Mouse (Mus musculus) MEL (cell line): ENCODE measurements around the gene Ankmy2. TPM values are rescaled to one million over a fixed set of nuclear protein-coding genes. Genes with fewer than 3 reads are reported as not detected.

ENCODE experiments used
- DNase-seq: peaks from one replicate; pipeline ENCODE4 v3.0.0; 2011; ENCODE audit warnings: low read depth, low spot score
- H3K27ac ChIP-seq: 2 replicates; pipeline ENCODE4 v1.5.1; 2012; ENCODE audit warnings: low read depth, mild to moderate bottlenecking, control low read depth, low read length, moderate library complexity; ENCODE audit not compliant: control insufficient read depth
- H3K27me3 ChIP-seq, 2 experiments: fragments of 150-350 bp in 1 of 2; sonication (generic) in 1 of 2; 2 replicates each; pipeline ENCODE4 v1.6.1; 2012; ENCODE audit warnings: low read length in 2 of 2, mild to moderate bottlenecking in 2 of 2, improper control_type of control experiment in 1 of 2, moderate library complexity in 1 of 2; ENCODE audit not compliant: insufficient read depth in 2 of 2, control insufficient read depth in 1 of 2
- H3K36me3 ChIP-seq, 2 experiments: 2 replicates each; pipeline ENCODE4 v1.6.1; 2012 to 2014; ENCODE audit warnings: low read length in 2 of 2, improper control_type of control experiment in 1 of 2, inconsistent platforms in 1 of 2, mild to moderate bottlenecking in 1 of 2; ENCODE audit not compliant: insufficient read depth in 2 of 2, control insufficient read depth in 1 of 2
- H3K4me1 ChIP-seq, 2 experiments: fragments of 150-350 bp in 1 of 2; sonication (generic) in 1 of 2; 2 replicates each; pipeline ENCODE4 v1.6.1; 2012; ENCODE audit warnings: low read length in 2 of 2, improper control_type of control experiment in 1 of 2, mild to moderate bottlenecking in 1 of 2; ENCODE audit not compliant: insufficient read depth in 2 of 2, control insufficient read depth in 1 of 2
- H3K4me3 ChIP-seq, 2 experiments: fragments of 150-350 bp in 1 of 2; sonication (generic) in 1 of 2; 2 replicates each; pipeline ENCODE4 v1.5.1; 2012; ENCODE audit warnings: low read depth in 2 of 2, low read length in 2 of 2, mild to moderate bottlenecking in 2 of 2, moderate library complexity in 2 of 2, control low read depth in 1 of 2, improper control_type of control experiment in 1 of 2; ENCODE audit not compliant: control insufficient read depth in 1 of 2, insufficient read depth in 1 of 2
- H3K79me2 ChIP-seq: 2 replicates; pipeline ENCODE4 v1.6.1; 2012; ENCODE audit warnings: mild to moderate bottlenecking, low read length, moderate library complexity; ENCODE audit not compliant: control insufficient read depth, poor library complexity, insufficient read depth
- H3K9ac ChIP-seq: 2 replicates; pipeline ENCODE4 v1.6.1; 2012; ENCODE audit warnings: low read depth, mild to moderate bottlenecking, control low read depth, low read length, moderate library complexity; ENCODE audit not compliant: control insufficient read depth, poor library complexity, severe bottlenecking
- H3K9me3 ChIP-seq: fragments of 150-350 bp; sonication (generic); replicated peaks from 2 replicates; pipeline ENCODE4 v1.6.1; 2012; ENCODE audit warnings: mild to moderate bottlenecking, low read length, improper control_type of control experiment, moderate library complexity; ENCODE audit not compliant: insufficient read depth
- BHLHE40 ChIP-seq: IDR thresholded peaks from 2 replicates; pipeline ENCODE4 v1.6.1; 2012; ENCODE audit warnings: low read depth, mild to moderate bottlenecking, inconsistent platforms, low read length, improper control_type of control experiment, borderline replicate concordance
- CHD2 ChIP-seq: IDR thresholded peaks from 2 replicates; pipeline ENCODE4 v1.6.1; 2011; ENCODE audit warnings: low read length, improper control_type of control experiment
- CTCF ChIP-seq, 3 experiments: IDR thresholded peaks in 2 of 3; conservative IDR thresholded peaks in 1 of 3; 2 replicates each; pipeline ENCODE4 v1.5.1; 2011 to 2012; ENCODE audit warnings: low read length in 3 of 3, low read depth in 2 of 3, mild to moderate bottlenecking in 2 of 3, improper control_type of control experiment in 1 of 3, inconsistent platforms in 1 of 3, mixed read lengths in 1 of 3, moderate library complexity in 1 of 3; ENCODE audit not compliant: control insufficient read depth in 1 of 3, insufficient read depth in 1 of 3, poor library complexity in 1 of 3, severe bottlenecking in 1 of 3
- ELF1 ChIP-seq: IDR thresholded peaks from 2 replicates; pipeline ENCODE4 v1.6.1; 2014; ENCODE audit warnings: low read depth, mild to moderate bottlenecking, inconsistent platforms, low read length, improper control_type of control experiment, moderate library complexity
- EP300 ChIP-seq, 2 experiments: IDR thresholded peaks; 2 replicates each; pipeline ENCODE4 v1.6.1; 2011; ENCODE audit warnings: improper control_type of control experiment in 2 of 2, low read length in 2 of 2, low read depth in 1 of 2, mild to moderate bottlenecking in 1 of 2
- ETS1 ChIP-seq: IDR thresholded peaks from 2 replicates; pipeline ENCODE4 v1.6.1; 2012; ENCODE audit warnings: low read depth, mild to moderate bottlenecking, inconsistent platforms, low read length, improper control_type of control experiment, moderate library complexity
- GABPA ChIP-seq: IDR thresholded peaks from 2 replicates; pipeline ENCODE4 v1.6.1; 2012; ENCODE audit warnings: low read depth, mild to moderate bottlenecking, inconsistent platforms, low read length, improper control_type of control experiment, moderate library complexity
- GATA1 ChIP-seq: IDR thresholded peaks from 2 replicates; pipeline ENCODE4 v1.6.1; 2011; ENCODE audit warnings: low read depth, low read length, improper control_type of control experiment
- HCFC1 ChIP-seq: IDR thresholded peaks from 2 replicates; pipeline ENCODE4 v1.6.1; 2012; ENCODE audit warnings: low read depth, mild to moderate bottlenecking, inconsistent platforms, low read length, improper control_type of control experiment, moderate library complexity
- MAFK ChIP-seq: IDR thresholded peaks from 2 replicates; pipeline ENCODE4 v1.6.1; 2011; ENCODE audit warnings: low read depth, mild to moderate bottlenecking, low read length, improper control_type of control experiment, borderline replicate concordance
- MAX ChIP-seq: IDR thresholded peaks from 2 replicates; pipeline ENCODE4 v1.6.1; 2011; ENCODE audit warnings: low read length, improper control_type of control experiment
- MAZ ChIP-seq: IDR thresholded peaks from 2 replicates; pipeline ENCODE4 v1.6.1; 2012; ENCODE audit warnings: low read depth, mild to moderate bottlenecking, inconsistent platforms, low read length, improper control_type of control experiment
- MEF2A ChIP-seq: IDR thresholded peaks from 2 replicates; pipeline ENCODE4 v1.6.1; 2014; ENCODE audit warnings: low read depth, mild to moderate bottlenecking, inconsistent platforms, low read length, improper control_type of control experiment; ENCODE audit not compliant: poor library complexity, insufficient replicate concordance, severe bottlenecking; ENCODE audit errors: extremely low read depth
- MXI1 ChIP-seq: IDR thresholded peaks from 2 replicates; pipeline ENCODE4 v1.6.1; 2011; ENCODE audit warnings: mild to moderate bottlenecking, low read depth, low read length, improper control_type of control experiment
- MYB ChIP-seq: IDR thresholded peaks from 2 replicates; pipeline ENCODE4 v1.6.1; 2011; ENCODE audit warnings: mild to moderate bottlenecking, low read depth, low read length, improper control_type of control experiment
- MYC ChIP-seq: IDR thresholded peaks from 2 replicates; pipeline ENCODE4 v1.6.1; 2011; ENCODE audit warnings: low read depth, mild to moderate bottlenecking, low read length, improper control_type of control experiment, moderate library complexity
- NELFE ChIP-seq: IDR thresholded peaks from 2 replicates; pipeline ENCODE4 v1.6.1; 2011; ENCODE audit warnings: low read depth, low read length, improper control_type of control experiment
- NRF1 ChIP-seq: IDR thresholded peaks from 2 replicates; pipeline ENCODE4 v1.6.1; 2014; ENCODE audit warnings: low read depth, mild to moderate bottlenecking, inconsistent platforms, low read length, improper control_type of control experiment, moderate library complexity; ENCODE audit not compliant: poor library complexity, insufficient read depth, severe bottlenecking
- POLR2A ChIP-seq, 2 experiments: IDR thresholded peaks; 2 replicates each; pipeline ENCODE4 v1.6.1; 2011 to 2012; ENCODE audit warnings: low read length in 2 of 2, mild to moderate bottlenecking in 2 of 2, control low read depth in 1 of 2, improper control_type of control experiment in 1 of 2, low read depth in 1 of 2, moderate library complexity in 1 of 2; ENCODE audit not compliant: control insufficient read depth in 1 of 2, insufficient read depth in 1 of 2, poor library complexity in 1 of 2
- RAD21 ChIP-seq: IDR thresholded peaks from 2 replicates; pipeline ENCODE4 v1.6.1; 2011; ENCODE audit warnings: mild to moderate bottlenecking, low read depth, low read length, improper control_type of control experiment
- RCOR1 ChIP-seq: IDR thresholded peaks from 2 replicates; pipeline ENCODE4 v1.6.1; 2012; ENCODE audit warnings: low read depth, mild to moderate bottlenecking, inconsistent platforms, low read length, improper control_type of control experiment
- SIN3A ChIP-seq: IDR thresholded peaks from 2 replicates; pipeline ENCODE4 v1.6.1; 2012; ENCODE audit warnings: low read length, improper control_type of control experiment, inconsistent platforms
- SMC3 ChIP-seq: IDR thresholded peaks from 2 replicates; pipeline ENCODE4 v1.6.1; 2011; ENCODE audit warnings: low read depth, low read length, improper control_type of control experiment
- TAL1 ChIP-seq: IDR thresholded peaks from 2 replicates; pipeline ENCODE4 v1.6.1; 2012; ENCODE audit warnings: mild to moderate bottlenecking, inconsistent platforms, low read length, moderate library complexity, mixed read lengths
- TBP ChIP-seq: IDR thresholded peaks from 2 replicates; pipeline ENCODE4 v1.8.0; 2011; ENCODE audit warnings: low read depth, low read length, improper control_type of control experiment
- TCF12 ChIP-seq: IDR thresholded peaks from 2 replicates; pipeline ENCODE4 v1.6.1; 2014; ENCODE audit warnings: low read depth, mild to moderate bottlenecking, inconsistent platforms, low read length, improper control_type of control experiment, moderate library complexity
- UBTF ChIP-seq: IDR thresholded peaks from 2 replicates; pipeline ENCODE4 v1.6.1; 2012; ENCODE audit warnings: low read depth, mild to moderate bottlenecking, inconsistent platforms, low read length, improper control_type of control experiment, moderate library complexity, borderline replicate concordance; ENCODE audit not compliant: insufficient read depth
- USF1 ChIP-seq: IDR thresholded peaks from 2 replicates; pipeline ENCODE4 v1.6.1; 2014; ENCODE audit warnings: low read depth, mild to moderate bottlenecking, inconsistent platforms, low read length, improper control_type of control experiment, moderate library complexity
- ZKSCAN1 ChIP-seq: IDR thresholded peaks from 2 replicates; pipeline ENCODE4 v1.6.1; 2012; ENCODE audit warnings: low read depth, mild to moderate bottlenecking, inconsistent platforms, low read length, improper control_type of control experiment, moderate library complexity
- ZMIZ1 ChIP-seq: IDR thresholded peaks from 2 replicates; pipeline ENCODE4 v1.6.1; 2012; ENCODE audit warnings: low read depth, mild to moderate bottlenecking, inconsistent platforms, low read length, improper control_type of control experiment, moderate library complexity
- ZNF384 ChIP-seq: IDR thresholded peaks from 2 replicates; pipeline ENCODE4 v1.6.1; 2012; ENCODE audit warnings: low read depth, mild to moderate bottlenecking, inconsistent platforms, low read length, improper control_type of control experiment
- polyA plus RNA-seq, 2 experiments: library from polyadenylated mRNA; stranded (reverse) in 1 of 2; unstranded in 1 of 2; fragments of >175 nt in 1 of 2; fragments of >200 nt in 1 of 2; gene quantifications; 2 replicates each; pipeline versions ENCODE4 v1.2.1 to v1.2.4; 2012; ENCODE audit warnings: low replicate concordance in 2 of 2, low read depth in 1 of 2; ENCODE audit not compliant: insufficient read length in 2 of 2, insufficient read depth in 1 of 2, missing spikeins in 1 of 2
- total RNA-seq: library from RNA; depleted of rRNA; stranded (reverse); fragments of 300-350 nt; gene quantifications from 2 replicates; pipeline ENCODE4 v1.2.3, GENCODE M21; 2012

Gene Ankmy2
- total and polyA plus RNA-seq, 3 experiments = 14.3 to 15.3 TPM; not detected in 1

- TF ChIP-seq MAFK = no peak
- no peak for TF ChIP-seq TAL1
- TF ChIP-seq ETS1 = no peak
- no peak for TF ChIP-seq UBTF
- TF ChIP-seq MYC = no peak
- no peak for TF ChIP-seq BHLHE40
- TF ChIP-seq CTCF (IDR thresholded peaks at IDR 0.05 in 2 of 3, conservative IDR thresholded peaks at IDR 0.05 in 1 of 3; ENCODE audit: control insufficient read depth in 1 of 3, insufficient read depth in 1 of 3, low read depth in 2 of 3, low read length in 3 of 3, poor library complexity in 1 of 3, severe bottlenecking in 1 of 3) = no peak
- no peak for TF ChIP-seq MAZ
- no peak; the same call in 1 of the 2 replicates for TF ChIP-seq NELFE
- no peak for TF ChIP-seq HCFC1
- no peak for TF ChIP-seq EP300 (IDR thresholded peaks at IDR 0.05; ENCODE audit: low read depth in 1 of 2, low read length in 2 of 2)
- no peak for TF ChIP-seq SMC3
- TF ChIP-seq ZNF384 = no peak
- TF ChIP-seq ZMIZ1 = no peak
- no peak for TF ChIP-seq MEF2A
- no peak for TF ChIP-seq CHD2
- TF ChIP-seq USF1 = no peak
- TF ChIP-seq GABPA = no peak
Observed at GRCm38 (mm10) chr12:36157304-36157637, 357 bp downstream of the Ankmy2 start.

GRCm38 (mm10) chr12:36157638-36158308 is 859 bp downstream of the Ankmy2 start, which contains the start of gene Bzw2:
Bzw2 (minus strand) TSS chr12:36158080.
- peak within 1 kb of the TSS; percentile 88 for H3K9ac ChIP-seq
- peak; percentile 90 for DNase-seq

More at GRCm38 (mm10) chr12:36157304-36157637, 357 bp downstream of the Ankmy2 start:
- peaks cover 51% of the 10 kb centered on the region for H3K79me2 ChIP-seq
- H3K36me3 ChIP-seq = peaks cover 0 to 18% of the 10 kb centered on the region in 2 experiments; a peak in 2 of 4 replicates
- peak overlapping the region; percentile 88 for H3K9ac ChIP-seq
- H3K9me3 ChIP-seq = no peaks in the 10 kb centered on the region
- no peaks in the 10 kb centered on the region for H3K27me3 ChIP-seq
- H3K4me1 ChIP-seq = peaks cover 0 to 14% of the 10 kb centered on the region in 2 experiments
- DNase-seq = no peak
- H3K27ac ChIP-seq = peak overlapping the region; percentile 84
- H3K4me3 ChIP-seq = peak overlapping the region; percentile 91 to 97

More at GRCm38 (mm10) chr12:36157638-36158308, 859 bp downstream of the Ankmy2 start, which contains the start of gene Bzw2:
- no peaks in the 10 kb centered on the region for H3K9me3 ChIP-seq
- H3K27me3 ChIP-seq = no peaks in the 10 kb centered on the region
- peaks cover 48% of the 10 kb centered on the region for H3K79me2 ChIP-seq
- H3K4me1 ChIP-seq = peaks cover 0 to 14% of the 10 kb centered on the region in 2 experiments
- H3K36me3 ChIP-seq = peaks cover 0 to 18% of the 10 kb centered on the region in 2 experiments; a peak in 2 of 4 replicates
- H3K4me3 ChIP-seq = peak within 1 kb of the TSS; percentile 91 to 97
- H3K27ac ChIP-seq = peak within 1 kb of the TSS; percentile 84
- TF ChIP-seq POLR2A (IDR thresholded peaks at IDR 0.05; ENCODE audit: control insufficient read depth in 1 of 2, insufficient read depth in 1 of 2, low read depth in 1 of 2, low read length in 2 of 2, poor library complexity in 1 of 2) (peak in 1 of 2 experiments; percentile 48; a peak in 1 of 4 replicates), TAL1 (no peak), SIN3A (peak; percentile 42; the same call in 1 of the 2 replicates), HCFC1 (peak; percentile 63), ZKSCAN1 (no peak), ELF1 (no peak; the same call in 1 of the 2 replicates), MAX (peak; percentile 73), NRF1 (no peak), MXI1 (peak; percentile 80), USF1 (no peak), TBP (peak; percentile 86), MYB (no peak), MAFK (no peak), MYC (0 out of 2 replicates have a peak, but pooled peaks have one; percentile 53), NELFE (peak; percentile 34; the same call in 1 of the 2 replicates), GATA1 (no peak), TCF12 (no peak), RCOR1 (no peak), ETS1 (peak; percentile 24; the same call in 1 of the 2 replicates), RAD21 (no peak), BHLHE40 (no peak)
